Mouse (Mus musculus) olfactory bulb, adult 2 months (tissue): Measurements from ENCODE around the gene Prss42.

Source experiments
- CTCF ChIP-seq: fragments of 200-500 bp; IDR thresholded peaks from 2 replicates; pipeline ENCODE4 v1.5.1; 2012; ENCODE audit warnings: low read depth, mild to moderate bottlenecking, low read length, moderate library complexity; ENCODE audit not compliant: insufficient read depth
- POLR2A ChIP-seq: fragments of 200-500 bp; IDR thresholded peaks from 2 replicates; pipeline ENCODE4 v1.6.1; 2012; ENCODE audit warnings: mild to moderate bottlenecking, low read depth, low read length, moderate library complexity; ENCODE audit not compliant: insufficient read depth

DNA sequence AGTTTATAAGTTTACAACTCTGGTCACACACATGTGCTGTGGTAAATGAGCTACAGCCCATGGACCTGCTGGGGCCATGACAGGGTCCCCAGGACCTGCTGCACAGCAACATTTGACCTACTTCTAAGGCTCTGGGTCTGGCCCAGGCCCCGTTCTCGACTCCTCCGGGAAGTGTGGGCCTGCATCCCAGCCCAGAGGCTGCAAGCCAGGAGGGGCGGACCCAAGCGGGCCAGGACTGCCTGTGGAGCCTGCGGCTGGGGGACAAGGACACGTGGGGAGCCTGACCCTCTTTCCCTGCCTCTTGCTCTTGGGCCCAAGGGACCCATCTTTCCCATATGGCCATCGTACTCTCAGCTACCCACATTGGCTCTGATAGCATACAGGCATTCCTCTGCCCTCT is 39.4 kb upstream of the Prss42 start:
- TF ChIP-seq CTCF: no peak
- no peak for TF ChIP-seq POLR2A
